Comparison of ENCODE assay signal across 12 mouse cellular contexts in genomic region chr10:60151107-60151663, GRCm38 (mm10). TPM values are rescaled to one million over a fixed set of nuclear protein-coding genes. Genes with fewer than 3 reads are reported as not detected.
A peak's percentile ranks its signal among the peaks of the same experiment; 100 is the strongest.
DNase-seq lines count a peak whose midpoint lies in the region; ATAC-seq and TF ChIP-seq lines count a peak whose summit lies in the region.
"Had no signal": no experiment of that assay in that cellular context is flagged by ENCODE, and none has a peak within 500 bp of the region (broad histone marks: within the 10 kb centered on the region; RNA-seq: fewer than 3 reads in every experiment).

No protein-coding gene starts in this region.

- H3K9me3 ChIP-seq in midbrain, embryonic 13.5 days: no peaks in the 10 kb centered on the region
- no peaks in the 10 kb centered on the region for H3K9me3 ChIP-seq in midbrain, embryonic 14.5 days (ENCODE audit: control insufficient read depth, low read length)
- H3K9me3 ChIP-seq in ES-E14 (ENCODE audit: control insufficient read depth, insufficient read depth, low read depth, low read length): no peaks in the 10 kb centered on the region
- no peaks in the 10 kb centered on the region for H3K9me3 ChIP-seq in limb, embryonic 15.5 days
- H3K9me3 ChIP-seq: G1E; heart, embryonic 13.5 days had no signal

- H3K4me2 ChIP-seq in midbrain, embryonic 13.5 days (replicated peaks): no peak overlapping the region
- H3K4me2 ChIP-seq in midbrain, embryonic 14.5 days (ENCODE audit: low read length): no peak overlapping the region
- no peak overlapping the region for H3K4me2 ChIP-seq in limb, embryonic 15.5 days
- H3K4me2 ChIP-seq: heart, embryonic 13.5 days had no signal

- H3K9ac ChIP-seq in midbrain, embryonic 13.5 days (replicated peaks): no peak overlapping the region
- no peak overlapping the region for H3K9ac ChIP-seq in midbrain, embryonic 14.5 days (replicated peaks; ENCODE audit: low read length)
- peak overlapping the region; percentile 14; the same call in 1 of the 2 replicates for H3K9ac ChIP-seq in ES-E14 (ENCODE audit: insufficient read depth, low read depth, low read length, poor library complexity, severe bottlenecking)
- no peak overlapping the region for H3K9ac ChIP-seq in limb, embryonic 15.5 days
- H3K9ac ChIP-seq: heart, embryonic 13.5 days had no signal

- H3K27me3 ChIP-seq in midbrain, embryonic 13.5 days: no peaks in the 10 kb centered on the region; the same call in 1 of the 2 replicates
- no peaks in the 10 kb centered on the region for H3K27me3 ChIP-seq in midbrain, embryonic 14.5 days (ENCODE audit: control insufficient read depth, insufficient read depth, low read length)
- 0 out of 2 replicates have a peak, but pooled peaks cover 4% of the 10 kb centered on the region for H3K27me3 ChIP-seq in limb, embryonic 15.5 days

- in situ Hi-C loops in ES-E14 (cut with MboI; ENCODE audit: low sequenced_read_pairs in 2 of 2, unreplicated experiment in 2 of 2): loop anchor here in 1 of 2 experiments (10.0 kb wide), 1 partner anchor 74 kb away; no protein-coding TSS in a partner anchor

- no peaks in the 10 kb centered on the region for H3K4me1 ChIP-seq in midbrain, embryonic 13.5 days (replicated peaks)
- H3K4me1 ChIP-seq in midbrain, embryonic 14.5 days (ENCODE audit: control insufficient read depth, insufficient read depth, low read length): no peaks in the 10 kb centered on the region
- peaks cover 0 to 4% of the 10 kb centered on the region in 2 experiments; a peak in 1 of 4 replicates for H3K4me1 ChIP-seq in ES-E14 (ENCODE audit: control insufficient read depth in 2 of 2, insufficient read depth in 2 of 2, low read length in 2 of 2, poor library complexity in 1 of 2)
- peaks cover 7% of the 10 kb centered on the region; the same call in 1 of the 2 replicates for H3K4me1 ChIP-seq in limb, embryonic 15.5 days
- H3K4me1 ChIP-seq: heart, embryonic 13.5 days had no signal

- no peak for DNase-seq in midbrain, embryonic 14.5 days
- no peak for DNase-seq in ES-E14 (ENCODE audit: low read depth, low spot score)
- DNase-seq in layer of hippocampus, adult 9-10 months (ENCODE audit: low spot score): no peak
- no peak for DNase-seq in testis, postnatal 14 days (ENCODE audit: low spot score)
- DNase-seq: embryo, embryonic 11 days; kidney, adult 8-10 months; lung, adult 2 months had no signal

- H3K36me3 ChIP-seq in midbrain, embryonic 13.5 days: no peaks in the 10 kb centered on the region
- H3K36me3 ChIP-seq in midbrain, embryonic 14.5 days (ENCODE audit: control insufficient read depth, insufficient read depth, low read length): no peaks in the 10 kb centered on the region
- no peaks in the 10 kb centered on the region for H3K36me3 ChIP-seq in ES-E14 (ENCODE audit: control insufficient read depth, insufficient read depth, low read length, poor library complexity, severe bottlenecking)
- H3K36me3 ChIP-seq in limb, embryonic 15.5 days: no peaks in the 10 kb centered on the region
- H3K36me3 ChIP-seq: G1E; heart, embryonic 13.5 days had no signal

- H3K4me3 ChIP-seq in midbrain, embryonic 13.5 days (replicated peaks): no peak overlapping the region
- no peak overlapping the region for H3K4me3 ChIP-seq in midbrain, embryonic 14.5 days (replicated peaks; ENCODE audit: low read depth, low read length)
- H3K4me3 ChIP-seq in ES-E14 (ENCODE audit: insufficient read depth in 1 of 2, low read depth in 1 of 2, low read length in 2 of 2, poor library complexity in 1 of 2, severe bottlenecking in 1 of 2): no peak overlapping the region
- H3K4me3 ChIP-seq in limb, embryonic 15.5 days: no peak overlapping the region
- H3K4me3 ChIP-seq: heart, embryonic 13.5 days had no signal

- ATAC-seq in midbrain, embryonic 13.5 days: 0 out of 2 replicates have a peak, but pooled peaks have one; percentile 43
- no peak for ATAC-seq in midbrain, embryonic 14.5 days (ENCODE audit: low FRiP score, low TSS enrichment)
- peak; percentile 50 for ATAC-seq in granulocyte monocyte progenitor cell, adult 5-6 weeks (replicated peaks; ENCODE audit: poor library complexity, severe bottlenecking)
- ATAC-seq in limb, embryonic 15.5 days (ENCODE audit: insufficient number of reproducible peaks, low FRiP score, low TSS enrichment, low read depth): peak; percentile 56

- no peak overlapping the region for H3K27ac ChIP-seq in midbrain, embryonic 13.5 days
- no peak overlapping the region for H3K27ac ChIP-seq in midbrain, embryonic 14.5 days (replicated peaks; ENCODE audit: low read depth, low read length)
- no peak overlapping the region for H3K27ac ChIP-seq in ES-E14 (ENCODE audit: insufficient read depth, low read depth, low read length, poor library complexity, severe bottlenecking)
- no peak overlapping the region for H3K27ac ChIP-seq in limb, embryonic 15.5 days
- H3K27ac ChIP-seq: heart, embryonic 13.5 days had no signal

- WGBS in midbrain, embryonic 13.5 days: 59% methylated on average over 6 of the region's 6 CpGs
- 68% methylated on average over 6 of the region's 6 CpGs for WGBS in midbrain, embryonic 14.5 days
- WGBS in limb, embryonic 15.5 days: 52% methylated on average over 6 of the region's 6 CpGs

TF ChIP-seq in ES-E14, 5 proteins besides CTCF, POLR2A, EP300 and RAD21:
- TF ChIP-seq MAFK (IDR thresholded peaks at IDR 0.05; ENCODE audit: insufficient read depth, low read depth, low read length) (no peak), ZNF384 (IDR thresholded peaks at IDR 0.05; ENCODE audit: low read depth, low read length) (no peak), HCFC1 (IDR thresholded peaks at IDR 0.05; ENCODE audit: borderline replicate concordance, insufficient read depth, low read length) (no peak), CHD2 (IDR thresholded peaks at IDR 0.05; ENCODE audit: low read depth, low read length) (no peak), ZC3H11A (IDR thresholded peaks at IDR 0.05; ENCODE audit: borderline replicate concordance, low read depth, low read length) (no peak)

RNA-seq across cellular contexts. Expression of gene Spock2, which starts 45.2 kb away (rescaled TPM):
- polyA plus RNA-seq in midbrain, embryonic 13.5 days (2015; fragmentation: Nextera tagmentation; extraction: Ambion mirVana): 51.8 TPM in 2 replicates
- polyA plus RNA-seq in midbrain, embryonic 14.5 days (2014; fragmentation: Nextera tagmentation; extraction: Ambion mirVana): 67.3 and 67.5 TPM in 2 replicates
- 4.1 and 6.7 TPM in 2 replicates for total RNA-seq in ES-E14 (2012; rRNA removed)
- 0.23 TPM in 1 of 2 replicates, not detected in the other for total RNA-seq in granulocyte monocyte progenitor cell, adult 5-6 weeks (2014; fragmentation: Nextera tagmentation)
- total RNA-seq in granulocyte monocyte progenitor cell, adult 5-6 weeks (2017): not detected in 2 replicates
- 11.0 and 11.6 TPM in 2 replicates for polyA plus RNA-seq in limb, embryonic 15.5 days (2015; fragmentation: Nextera tagmentation; extraction: Ambion mirVana)
- total RNA-seq: G1E had no signal
- polyA plus RNA-seq: G1E had no signal
